Mouse (Mus musculus): ENCODE measurements around the gene Spsb4. TPM values are rescaled to one million over a fixed set of nuclear protein-coding genes. Genes with fewer than 3 reads are reported as not detected.

Gene Spsb4
- polyA plus RNA-seq, 1 experiment: 0.01 TPM

- TF ChIP-seq TAL1 (IDR thresholded peaks at IDR 0.05; ENCODE audit: low read length): no peak
- Histone ChIP-seq H3K4me1 (ENCODE audit: control insufficient read depth) (no peaks in the 10 kb centered on the region), H3K9me3 (ENCODE audit: control insufficient read depth, low read length) (no peaks in the 10 kb centered on the region), H3K27me3 (ENCODE audit: control insufficient read depth) (no peaks in the 10 kb centered on the region), H3K36me3 (ENCODE audit: control insufficient read depth) (no peaks in the 10 kb centered on the region), H3K4me3 (replicated peaks) (no peak overlapping the region)
Observed at GRCm38 (mm10) chr9:96908737-96909136, 109.9 kb downstream of the Spsb4 start.

- Histone ChIP-seq H3K36me3 (ENCODE audit: control insufficient read depth) (no peaks in the 10 kb centered on the region), H3K4me3 (replicated peaks) (no peak overlapping the region), H3K4me1 (ENCODE audit: control insufficient read depth) (no peaks in the 10 kb centered on the region), H3K9me3 (ENCODE audit: control insufficient read depth, low read length) (no peaks in the 10 kb centered on the region), H3K27me3 (ENCODE audit: control insufficient read depth) (no peaks in the 10 kb centered on the region)
- no peak for TF ChIP-seq TAL1 (IDR thresholded peaks at IDR 0.05; ENCODE audit: low read length)
- TF ChIP-seq GATA1 (IDR thresholded peaks at IDR 0.05; ENCODE audit: low read length): no peak
Observed at GRCm38 (mm10) chr9:96904360-96905355, 114.0 kb downstream of the Spsb4 start.

GRCm38 (mm10) chr9:96899717-96900116 is 118.9 kb downstream of the Spsb4 start:
- H3K27me3 ChIP-seq (ENCODE audit: control insufficient read depth): no peaks in the 10 kb centered on the region
- no peak overlapping the region for H3K4me3 ChIP-seq (replicated peaks)
- H3K9me3 ChIP-seq (ENCODE audit: control insufficient read depth, low read length): no peaks in the 10 kb centered on the region
- H3K4me1 ChIP-seq (ENCODE audit: control insufficient read depth): no peaks in the 10 kb centered on the region
- no peaks in the 10 kb centered on the region for H3K36me3 ChIP-seq (ENCODE audit: control insufficient read depth)
- TF ChIP-seq GATA1 (IDR thresholded peaks at IDR 0.05; ENCODE audit: low read length) (no peak), TAL1 (IDR thresholded peaks at IDR 0.05; ENCODE audit: low read length) (no peak)

- no peaks in the 10 kb centered on the region for H3K36me3 ChIP-seq (ENCODE audit: control insufficient read depth)
- no peaks in the 10 kb centered on the region for H3K27me3 ChIP-seq (ENCODE audit: control insufficient read depth)
- no peaks in the 10 kb centered on the region for H3K9me3 ChIP-seq (ENCODE audit: control insufficient read depth, low read length)
- H3K4me3 ChIP-seq (replicated peaks): no peak overlapping the region
- TF ChIP-seq GATA1 (IDR thresholded peaks at IDR 0.05; ENCODE audit: low read length): no peak
- no peak for TF ChIP-seq TAL1 (IDR thresholded peaks at IDR 0.05; ENCODE audit: low read length)
- H3K4me1 ChIP-seq (ENCODE audit: control insufficient read depth): no peaks in the 10 kb centered on the region
Observed at GRCm38 (mm10) chr9:96899004-96899403, 119.6 kb downstream of the Spsb4 start.

GRCm38 (mm10) chr9:96896690-96897089 is 122.0 kb downstream of the Spsb4 start:
- Histone ChIP-seq H3K4me3 (replicated peaks) (no peak overlapping the region), H3K36me3 (ENCODE audit: control insufficient read depth) (no peaks in the 10 kb centered on the region), H3K27me3 (ENCODE audit: control insufficient read depth) (no peaks in the 10 kb centered on the region), H3K4me1 (ENCODE audit: control insufficient read depth) (no peaks in the 10 kb centered on the region), H3K9me3 (ENCODE audit: control insufficient read depth, low read length) (no peaks in the 10 kb centered on the region)
- TF ChIP-seq GATA1 (IDR thresholded peaks at IDR 0.05; ENCODE audit: low read length): no peak
- no peak for TF ChIP-seq TAL1 (IDR thresholded peaks at IDR 0.05; ENCODE audit: low read length)

GRCm38 (mm10) chr9:96893582-96893981 is 125.1 kb downstream of the Spsb4 start:
- Histone ChIP-seq H3K36me3 (ENCODE audit: control insufficient read depth) (no peaks in the 10 kb centered on the region), H3K4me3 (replicated peaks) (no peak overlapping the region), H3K9me3 (ENCODE audit: control insufficient read depth, low read length) (no peaks in the 10 kb centered on the region), H3K4me1 (ENCODE audit: control insufficient read depth) (peaks cover 8% of the 10 kb centered on the region), H3K27me3 (ENCODE audit: control insufficient read depth) (peaks cover 20% of the 10 kb centered on the region)
- TF ChIP-seq GATA1 (IDR thresholded peaks at IDR 0.05; ENCODE audit: low read length) (no peak), TAL1 (IDR thresholded peaks at IDR 0.05; ENCODE audit: low read length) (no peak)

Other genes starting within 250 kb of the Spsb4 start
- gene Pxylp1, start 126.2 kb downstream of the Spsb4 start, polyA plus RNA-seq (2012): 0.05 TPM in 1 of 2 replicates, not detected in the other
- 0.11 and 0.16 TPM in 2 replicates for gene Slc25a36, start 92.3 kb upstream of the Spsb4 start, polyA plus RNA-seq (2012)

All from erythroblast, embryonic 14.5 days (primary cell).